Mouse (Mus musculus) CH12.LX (cell line): ENCODE measurements at regions not wholly inside any gene's neighbourhood (a gene's known extent, or its start where the extent isn't known, plus 50 kb on each side); places are given as distances from the start of the nearest gene placed in this dataset.

ENCODE experiments used
- DNase-seq: peaks from one replicate; pipeline ENCODE4 v3.0.0-alpha.2; 2013; ENCODE audit errors: extremely low read depth
- H3K27ac ChIP-seq: 2 replicates; pipeline ENCODE4 v1.5.1; 2012; ENCODE audit warnings: low read depth, mild to moderate bottlenecking, control low read depth, moderate library complexity; ENCODE audit not compliant: insufficient read depth
- H3K27me3 ChIP-seq: replicated peaks from 2 replicates; pipeline ENCODE3; 2012; ENCODE audit warnings: inconsistent platforms
- H3K36me3 ChIP-seq, 2 experiments: replicated peaks in 1 of 2; 2 replicates each; pipeline versions ENCODE3 to v1.6.1; 2012; ENCODE audit warnings: inconsistent platforms in 1 of 2, low read length in 1 of 2, mild to moderate bottlenecking in 1 of 2, mixed read lengths in 1 of 2, moderate library complexity in 1 of 2; ENCODE audit not compliant: control insufficient read depth in 1 of 2, insufficient read depth in 1 of 2
- H3K4me1 ChIP-seq, 2 experiments: 2 replicates each; pipeline ENCODE4 v1.6.1; 2012; ENCODE audit warnings: inconsistent platforms in 1 of 2, moderate library complexity in 1 of 2; ENCODE audit not compliant: insufficient read depth in 2 of 2, control insufficient read depth in 1 of 2
- H3K4me2 ChIP-seq: 2 replicates; pipeline ENCODE4 v1.6.1; 2012; ENCODE audit warnings: low read depth, mild to moderate bottlenecking, control low read depth; ENCODE audit not compliant: poor library complexity, insufficient read depth, severe bottlenecking
- H3K4me3 ChIP-seq, 3 experiments: fragments of 150-350 bp in 1 of 3; sonication (generic) in 1 of 3; replicated peaks in 1 of 3; 2 replicates each; pipeline versions ENCODE3 to v1.5.1; 2011 to 2012; ENCODE audit warnings: low read depth in 2 of 3, low read length in 2 of 3, mild to moderate bottlenecking in 2 of 3, moderate library complexity in 2 of 3, control low read depth in 1 of 3, improper control_type of control experiment in 1 of 3, inconsistent platforms in 1 of 3, mixed read lengths in 1 of 3; ENCODE audit not compliant: poor library complexity in 1 of 3
- H3K79me2 ChIP-seq: replicated peaks from 2 replicates; pipeline ENCODE4 v1.6.1; 2012; ENCODE audit warnings: mild to moderate bottlenecking, moderate library complexity; ENCODE audit not compliant: control insufficient read depth, poor library complexity, insufficient read depth, severe bottlenecking; ENCODE audit errors: extremely low read depth
- H3K9ac ChIP-seq: 2 replicates; pipeline ENCODE4 v1.6.1; 2012; ENCODE audit warnings: low read depth, mild to moderate bottlenecking, control low read depth, moderate library complexity; ENCODE audit not compliant: insufficient read depth
- H3K9me3 ChIP-seq: replicated peaks from 2 replicates; pipeline ENCODE3; 2012; ENCODE audit warnings: low read length, inconsistent platforms, mixed read lengths
- BHLHE40 ChIP-seq: IDR thresholded peaks from 2 replicates; pipeline ENCODE4 v1.6.1; 2011; ENCODE audit warnings: mild to moderate bottlenecking, low read depth, low read length, improper control_type of control experiment
- CHD1 ChIP-seq: IDR thresholded peaks from 2 replicates; pipeline ENCODE4 v1.6.1; 2012; ENCODE audit warnings: low read depth, low read length, improper control_type of control experiment, inconsistent platforms
- CHD2 ChIP-seq: IDR thresholded peaks from 2 replicates; pipeline ENCODE4 v1.6.1; 2011; ENCODE audit warnings: low read length, improper control_type of control experiment
- CTCF ChIP-seq, 2 experiments: IDR thresholded peaks in 1 of 2; conservative IDR thresholded peaks in 1 of 2; 2 replicates each; pipeline ENCODE4 v1.5.1; 2011 to 2012; ENCODE audit warnings: low read depth in 2 of 2, low read length in 2 of 2, improper control_type of control experiment in 1 of 2, inconsistent platforms in 1 of 2, mild to moderate bottlenecking in 1 of 2, moderate library complexity in 1 of 2
- ELF1 ChIP-seq: IDR thresholded peaks from 2 replicates; pipeline ENCODE4 v1.6.1; 2014; ENCODE audit warnings: low read depth, mild to moderate bottlenecking, inconsistent platforms, low read length, improper control_type of control experiment
- EP300 ChIP-seq: IDR thresholded peaks from 2 replicates; pipeline ENCODE4 v1.6.1; 2011; ENCODE audit warnings: low read length, improper control_type of control experiment
- GABPA ChIP-seq: IDR thresholded peaks from 2 replicates; pipeline ENCODE4 v1.6.1; 2012; ENCODE audit warnings: low read depth, low read length, improper control_type of control experiment, inconsistent platforms; ENCODE audit not compliant: insufficient replicate concordance
- HCFC1 ChIP-seq: IDR thresholded peaks from 2 replicates; pipeline ENCODE4 v1.6.1; 2012; ENCODE audit warnings: low read depth, mild to moderate bottlenecking, inconsistent platforms, low read length, improper control_type of control experiment
- IRF4 ChIP-seq: IDR thresholded peaks from 2 replicates; pipeline ENCODE4 v1.6.1; 2014; ENCODE audit warnings: low read depth, mild to moderate bottlenecking, inconsistent platforms, low read length, improper control_type of control experiment
- JUN ChIP-seq: IDR thresholded peaks from 2 replicates; pipeline ENCODE4 v1.6.1; 2011; ENCODE audit warnings: low read depth, mild to moderate bottlenecking, low read length, improper control_type of control experiment, moderate library complexity; ENCODE audit not compliant: insufficient read depth
- JUND ChIP-seq: conservative IDR thresholded peaks from 2 replicates; pipeline ENCODE4 v1.6.1; 2011; ENCODE audit warnings: low read depth, low read length, improper control_type of control experiment
- KAT2A ChIP-seq: IDR thresholded peaks from 2 replicates; pipeline ENCODE4 v1.6.1; 2012; ENCODE audit warnings: low read length, improper control_type of control experiment, inconsistent platforms; ENCODE audit not compliant: insufficient replicate concordance
- MAX ChIP-seq: IDR thresholded peaks from 2 replicates; pipeline ENCODE4 v1.6.1; 2011; ENCODE audit warnings: low read length, improper control_type of control experiment
- MXI1 ChIP-seq: IDR thresholded peaks from 2 replicates; pipeline ENCODE4 v1.6.1; 2011; ENCODE audit warnings: mild to moderate bottlenecking, low read depth, low read length, improper control_type of control experiment
- MYC ChIP-seq: IDR thresholded peaks from 2 replicates; pipeline ENCODE4 v1.6.1; 2011; ENCODE audit warnings: low read depth, mild to moderate bottlenecking, improper control_type of control experiment, low read length
- NRF1 ChIP-seq: IDR thresholded peaks from 2 replicates; pipeline ENCODE4 v1.6.1; 2014; ENCODE audit warnings: low read depth, mild to moderate bottlenecking, inconsistent platforms, low read length, improper control_type of control experiment, moderate library complexity
- POLR2A ChIP-seq: IDR thresholded peaks from 2 replicates; pipeline ENCODE4 v1.6.1; 2011; ENCODE audit warnings: low read depth, mild to moderate bottlenecking, improper control_type of control experiment, low read length
- RAD21 ChIP-seq: IDR thresholded peaks from 2 replicates; pipeline ENCODE4 v1.6.1; 2011; ENCODE audit warnings: low read depth, mild to moderate bottlenecking, low read length, improper control_type of control experiment, moderate library complexity
- RCOR1 ChIP-seq: conservative IDR thresholded peaks from 2 replicates; pipeline ENCODE4 v1.6.1; 2012; ENCODE audit warnings: low read depth, mild to moderate bottlenecking, inconsistent platforms, low read length, improper control_type of control experiment
- TCF12 ChIP-seq: IDR thresholded peaks from 2 replicates; pipeline ENCODE4 v1.6.1; 2014; ENCODE audit warnings: low read depth, mild to moderate bottlenecking, inconsistent platforms, low read length, improper control_type of control experiment
- UBTF ChIP-seq: IDR thresholded peaks from 2 replicates; pipeline ENCODE4 v1.6.1; 2012; ENCODE audit warnings: low read depth, mild to moderate bottlenecking, inconsistent platforms, low read length, improper control_type of control experiment, moderate library complexity
- USF2 ChIP-seq: conservative IDR thresholded peaks from 2 replicates; pipeline ENCODE4 v1.6.1; 2011; ENCODE audit warnings: low read depth, low read length, improper control_type of control experiment
- ZC3H11A ChIP-seq: IDR thresholded peaks from 2 replicates; pipeline ENCODE4 v1.6.1; 2012; ENCODE audit warnings: low read depth, mild to moderate bottlenecking, inconsistent platforms, low read length, improper control_type of control experiment
- dilution Hi-C: fragments of 300-500 bp; cut with MboI; formaldehyde crosslinking; loops from 2 replicates; pipeline ENCODE4 v1.14.3; 2020; ENCODE audit warnings: low sequenced_read_pairs; ENCODE audit not compliant: extremely low pct_unique_long_range_greater_than_20kb, extremely low pct_ligation_motif_present
- in situ Hi-C: fragments of 300-500 bp; cut with MboI; formaldehyde crosslinking; loops from 3 replicates; pipeline ENCODE4 v1.14.3; 2019; ENCODE audit warnings: low sequenced_read_pairs, low pct_ligation_motif_present, low pct_unique_long_range_greater_than_20kb, mixed read lengths

DNA sequence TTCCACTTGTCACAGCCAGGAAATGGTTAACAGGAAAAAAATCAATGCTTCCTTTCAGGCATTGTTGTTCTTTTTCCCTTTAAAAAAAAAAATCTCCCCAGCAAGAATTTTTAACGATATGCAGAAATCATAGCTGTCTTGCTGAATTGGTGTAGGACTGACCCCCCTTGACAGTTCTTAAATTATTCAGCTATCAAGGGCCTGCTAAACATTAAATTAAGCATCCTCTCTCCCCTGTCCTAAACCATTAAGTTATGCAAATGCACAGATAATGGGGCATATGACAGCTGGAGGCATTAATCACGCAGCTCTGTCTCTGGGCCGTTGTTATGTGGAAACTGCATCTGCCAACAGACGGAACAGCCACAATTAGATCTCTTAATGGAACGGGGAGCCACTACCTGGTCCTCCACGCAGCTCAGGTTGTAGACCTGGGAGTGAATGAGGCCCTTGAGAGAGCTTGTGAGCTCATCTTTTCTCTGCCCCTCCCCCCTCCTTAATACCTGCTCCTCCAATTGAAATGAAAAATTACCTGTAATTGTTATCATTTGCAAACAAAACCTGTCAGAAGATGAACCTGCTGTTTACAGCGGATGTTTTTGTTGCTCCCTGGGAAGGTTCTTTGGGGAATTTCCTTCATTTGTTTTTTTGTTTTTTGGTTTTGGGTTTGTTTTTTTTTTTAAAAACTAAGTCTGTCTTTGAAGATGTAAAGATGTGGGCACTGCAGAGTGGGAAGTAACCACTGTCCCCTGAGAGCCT is 110.0 kb downstream of the Psat1 start:
- dilution Hi-C loops = no loop called here
- TF ChIP-seq JUN (no peak), CHD1 (no peak), MYC (no peak), MXI1 (no peak), CTCF (conservative IDR thresholded peaks at IDR 0.05 in 1 of 2, IDR thresholded peaks at IDR 0.05 in 1 of 2; ENCODE audit: low read depth in 2 of 2, low read length in 2 of 2) (no peak), NRF1 (no peak), JUND (no peak), RAD21 (no peak), RCOR1 (no peak), ELF1 (no peak), IRF4 (no peak), USF2 (no peak), KAT2A (no peak), ZC3H11A (no peak), BHLHE40 (no peak), MAX (no peak), POLR2A (no peak), CHD2 (no peak), TCF12 (no peak), EP300 (no peak)
- Histone ChIP-seq H3K9me3 (no peaks in the 10 kb centered on the region), H3K9ac (no peak overlapping the region), H3K27me3 (no peaks in the 10 kb centered on the region), H3K4me1 (peaks cover 5 to 31% of the 10 kb centered on the region in 2 experiments; a peak in 3 of 4 replicates), H3K4me3 (no peak overlapping the region), H3K36me3 (no peaks in the 10 kb centered on the region), H3K4me2 (no peak overlapping the region), H3K27ac (no peak overlapping the region), H3K79me2 (no peaks in the 10 kb centered on the region)
- in situ Hi-C loops = no loop called here
- peak; percentile 27 for DNase-seq

DNA sequence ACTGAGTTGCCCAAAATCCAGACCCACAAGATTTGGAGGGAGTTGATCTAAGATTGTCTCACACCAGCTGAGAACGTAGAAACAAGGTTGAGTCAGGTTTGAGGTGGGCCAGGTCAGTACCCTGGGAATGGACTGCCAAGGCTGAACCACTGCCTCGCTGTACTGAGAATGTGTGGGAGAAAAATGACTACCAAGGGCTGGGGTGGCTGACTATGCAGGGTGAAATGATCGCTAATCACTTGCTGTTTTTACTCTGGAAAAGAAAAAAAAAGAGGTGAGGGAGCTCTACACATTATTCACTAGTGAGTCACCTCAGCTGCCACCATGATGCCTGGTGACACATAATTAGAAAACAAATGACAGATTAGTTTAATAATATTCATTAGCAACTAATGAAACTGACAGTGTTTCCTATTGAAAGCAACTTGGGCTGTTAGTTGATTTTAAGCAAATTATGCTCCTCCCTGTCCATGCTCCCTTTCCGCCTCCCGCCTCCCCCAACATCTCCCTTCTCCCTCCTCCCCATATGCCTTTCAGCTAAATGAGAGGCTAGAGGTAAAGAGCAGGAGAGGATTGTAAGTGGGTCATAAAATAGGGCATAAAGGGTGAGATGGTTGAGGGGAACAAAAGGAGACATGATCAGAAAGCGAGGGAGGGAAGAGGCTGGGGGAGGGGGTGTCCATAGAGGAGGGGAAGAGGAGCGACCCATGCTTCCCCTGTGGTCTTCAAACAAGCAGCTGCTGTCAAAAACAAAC is 110.8 kb downstream of the Psat1 start:
- in situ Hi-C loops = no loop called here
- Histone ChIP-seq H3K4me2 (no peak overlapping the region), H3K9me3 (no peaks in the 10 kb centered on the region), H3K36me3 (no peaks in the 10 kb centered on the region), H3K79me2 (no peaks in the 10 kb centered on the region), H3K9ac (no peak overlapping the region), H3K4me1 (peaks cover 5 to 31% of the 10 kb centered on the region in 2 experiments; a peak in 3 of 4 replicates), H3K4me3 (no peak overlapping the region)
- TF ChIP-seq RAD21 = no peak
- no peak for TF ChIP-seq UBTF
- TF ChIP-seq ELF1 = no peak
- no peak for TF ChIP-seq RCOR1
- TF ChIP-seq GABPA = no peak
- TF ChIP-seq CHD1 = no peak
- no peak for TF ChIP-seq HCFC1
- TF ChIP-seq IRF4 = no peak
- TF ChIP-seq, all 38 proteins: peak for 0
- Histone ChIP-seq H3K27ac (no peak overlapping the region), H3K27me3 (no peaks in the 10 kb centered on the region)
- dilution Hi-C loops = no loop called here
- no peak for DNase-seq
